Mouse (Mus musculus): ENCODE data around the gene Serpinf1.

Serpinf1 gene

GRCm38 (mm10) chr11:75422013-75422792 is at the start of gene Serpinf1:
Gene Serpinf1 (minus strand): TSS chr11:75422701.
- no peak for DNase-seq (ENCODE audit: low read depth, low spot score)

- no peak for DNase-seq (ENCODE audit: low read depth, low spot score)
Measured at GRCm38 (mm10) chr11:75470675-75471074, 48.2 kb upstream of the Serpinf1 start.

- DNase-seq (ENCODE audit: low read depth, low spot score) = no peak
Measured at GRCm38 (mm10) chr11:75469261-75469660, 46.8 kb upstream of the Serpinf1 start.

- no peak for DNase-seq (ENCODE audit: low read depth, low spot score)
Measured at GRCm38 (mm10) chr11:75468410-75468809, 45.9 kb upstream of the Serpinf1 start.

- peak; percentile 83 for DNase-seq (ENCODE audit: low read depth, low spot score)
Measured at GRCm38 (mm10) chr11:75467512-75468215, 45.2 kb upstream of the Serpinf1 start.

GRCm38 (mm10) chr11:75466731-75467505 is 44.4 kb upstream of the Serpinf1 start:
- peak; percentile 54 for DNase-seq (ENCODE audit: low read depth, low spot score)

- no peak for DNase-seq (ENCODE audit: low read depth, low spot score)
Measured at GRCm38 (mm10) chr11:75465051-75465450, 42.5 kb upstream of the Serpinf1 start.

- DNase-seq (ENCODE audit: low read depth, low spot score) = no peak
Measured at GRCm38 (mm10) chr11:75464417-75464816, 41.9 kb upstream of the Serpinf1 start.

GRCm38 (mm10) chr11:75463624-75464023 is 41.1 kb upstream of the Serpinf1 start:
- no peak for DNase-seq (ENCODE audit: low read depth, low spot score)

GRCm38 (mm10) chr11:75462865-75463336 is 40.4 kb upstream of the Serpinf1 start:
- peak; percentile 96 for DNase-seq (ENCODE audit: low read depth, low spot score)

GRCm38 (mm10) chr11:75462253-75462783 is 39.8 kb upstream of the Serpinf1 start:
- DNase-seq (ENCODE audit: low read depth, low spot score) = peak; percentile 86

GRCm38 (mm10) chr11:75461743-75462252 is 39.3 kb upstream of the Serpinf1 start:
- no peak for DNase-seq (ENCODE audit: low read depth, low spot score)

- DNase-seq (ENCODE audit: low read depth, low spot score) = peak; percentile 100
Measured at GRCm38 (mm10) chr11:75460844-75461742, 38.6 kb upstream of the Serpinf1 start, which contains the start of gene Tlcd2. Gene Tlcd2 (plus strand): TSS chr11:75461715.

- DNase-seq (ENCODE audit: low read depth, low spot score) = peak; percentile 94
Measured at GRCm38 (mm10) chr11:75460103-75460843, 37.8 kb upstream of the Serpinf1 start.

GRCm38 (mm10) chr11:75459751-75460102 is 37.2 kb upstream of the Serpinf1 start:
- no peak for DNase-seq (ENCODE audit: low read depth, low spot score)

GRCm38 (mm10) chr11:75459141-75459711 is 36.7 kb upstream of the Serpinf1 start:
- DNase-seq (ENCODE audit: low read depth, low spot score) = no peak

GRCm38 (mm10) chr11:75458628-75459041 is 36.1 kb upstream of the Serpinf1 start:
- DNase-seq (ENCODE audit: low read depth, low spot score) = no peak

GRCm38 (mm10) chr11:75458169-75458568 is 35.7 kb upstream of the Serpinf1 start:
- DNase-seq (ENCODE audit: low read depth, low spot score) = peak; percentile 68

- DNase-seq (ENCODE audit: low read depth, low spot score) = no peak
Measured at GRCm38 (mm10) chr11:75456440-75456871, 34.0 kb upstream of the Serpinf1 start.

All from ZHBTc4 (cell line).